Mouse (Mus musculus): ENCODE results near the gene Gabpb2. TPM values are rescaled to one million over a fixed set of nuclear protein-coding genes. Genes with fewer than 3 reads are reported as not detected.
"Not testable (repeated sequence)": the region's sequence is repeated elsewhere in the genome, so short reads cannot be mapped to it uniquely, and the experiment has no call there.

Gabpb2 gene
- polyA plus RNA-seq, 1 experiment from 2014 or later: 10.0 TPM

DNA sequence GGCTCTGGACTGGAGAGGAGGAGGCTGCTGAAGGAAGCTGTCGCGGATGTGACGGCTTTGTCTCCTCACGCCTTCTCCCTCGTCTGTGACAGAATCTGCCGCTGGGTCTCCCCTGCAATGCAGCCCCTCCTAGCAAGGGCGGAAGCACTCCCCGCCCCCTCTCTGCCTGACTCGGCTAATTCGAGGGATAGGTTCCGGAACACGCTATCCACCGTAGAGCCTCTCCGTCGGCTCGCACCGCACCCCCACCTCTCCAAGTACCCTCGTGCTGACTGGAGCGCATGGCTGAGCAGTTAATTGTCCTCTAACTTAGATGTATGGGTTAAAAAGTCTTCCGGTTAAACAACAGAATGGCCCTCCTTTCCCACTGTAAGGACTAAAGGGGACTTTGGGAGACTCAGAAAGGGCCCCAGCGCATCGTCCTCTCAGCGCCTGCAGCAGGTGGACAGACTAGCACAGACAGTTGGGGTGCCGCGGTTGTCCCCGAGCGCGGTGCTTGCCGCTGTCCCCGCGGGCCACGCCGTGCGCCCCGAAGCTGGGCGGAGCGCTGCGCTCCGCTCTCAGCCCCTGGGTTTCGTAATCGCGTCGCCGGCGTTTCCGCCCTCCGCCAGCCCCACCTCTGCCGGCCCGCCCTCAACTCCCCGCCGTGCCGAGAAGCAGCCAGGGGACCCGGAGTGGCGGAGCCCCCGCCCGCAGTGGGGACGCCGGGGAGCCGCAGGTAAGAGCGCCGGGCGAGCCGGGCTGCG is 10.6 kb upstream of the Gabpb2 start, which contains the start of gene Cdc42se1:
Gene Cdc42se1 (plus strand): TSS at position 585 of the 746 bp plus-strand sequence.
- Histone ChIP-seq H3K36me3 (ENCODE audit: control insufficient read depth, insufficient read depth, low read length) (peaks cover 30% of the 10 kb centered on the region), H3K4me3 (ENCODE audit: low read length) (peak within 1 kb of the TSS; percentile 95), H3K4me2 (ENCODE audit: low read depth, low read length) (peak within 1 kb of the TSS; percentile 88), H3K9ac (ENCODE audit: low read length) (peak within 1 kb of the TSS; percentile 96), H3K27ac (ENCODE audit: low read length) (peak within 1 kb of the TSS; percentile 99), H3K9me3 (ENCODE audit: control insufficient read depth, low read length) (no peaks in the 10 kb centered on the region), H3K27me3 (ENCODE audit: control insufficient read depth, insufficient read depth, low read depth, low read length) (no peaks in the 10 kb centered on the region), H3K4me1 (replicated peaks; ENCODE audit: control insufficient read depth, insufficient read depth, low read length) (peaks cover 32% of the 10 kb centered on the region)
- under 1% methylated on average over 64 of the region's 64 CpGs for WGBS
- peak; percentile 92 for ATAC-seq (ENCODE audit: low read depth)

DNA sequence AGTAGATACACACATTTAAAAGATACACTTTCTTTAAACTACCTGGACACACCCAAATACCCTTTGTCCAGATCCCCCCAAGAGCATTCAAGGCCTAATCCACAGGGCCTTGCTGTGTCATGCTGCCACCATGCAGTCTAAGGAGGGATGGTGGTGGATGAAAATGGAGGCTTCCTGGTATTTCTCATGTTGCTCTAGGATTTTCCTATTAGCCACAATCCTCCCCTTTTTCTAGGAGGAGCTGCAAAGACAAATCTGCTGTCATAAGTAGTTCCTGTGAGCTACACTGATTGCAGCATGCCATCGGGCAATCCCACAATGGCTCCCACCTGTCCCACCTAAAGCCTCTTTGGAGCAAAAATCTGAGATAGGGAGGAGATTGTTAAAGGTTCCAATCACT is 9.5 kb upstream of the Gabpb2 start:
- Histone ChIP-seq H3K4me1 (replicated peaks; ENCODE audit: control insufficient read depth, insufficient read depth, low read length) (peaks cover 32% of the 10 kb centered on the region), H3K27me3 (ENCODE audit: control insufficient read depth, insufficient read depth, low read depth, low read length) (no peaks in the 10 kb centered on the region), H3K9me3 (ENCODE audit: control insufficient read depth, low read length) (no peaks in the 10 kb centered on the region), H3K9ac (ENCODE audit: low read length) (peak overlapping the region; percentile 45), H3K4me2 (ENCODE audit: low read depth, low read length) (peak overlapping the region; percentile 88), H3K36me3 (ENCODE audit: control insufficient read depth, insufficient read depth, low read length) (peaks cover 21% of the 10 kb centered on the region), H3K4me3 (ENCODE audit: low read length) (peak overlapping the region; percentile 95), H3K27ac (ENCODE audit: low read length) (0 out of 2 replicates have a peak overlapping the region, but pooled peaks have one; percentile 21)
- 5% methylated on average over 1 of the region's 1 CpGs for WGBS
- no peak for ATAC-seq (ENCODE audit: low read depth)

DNA sequence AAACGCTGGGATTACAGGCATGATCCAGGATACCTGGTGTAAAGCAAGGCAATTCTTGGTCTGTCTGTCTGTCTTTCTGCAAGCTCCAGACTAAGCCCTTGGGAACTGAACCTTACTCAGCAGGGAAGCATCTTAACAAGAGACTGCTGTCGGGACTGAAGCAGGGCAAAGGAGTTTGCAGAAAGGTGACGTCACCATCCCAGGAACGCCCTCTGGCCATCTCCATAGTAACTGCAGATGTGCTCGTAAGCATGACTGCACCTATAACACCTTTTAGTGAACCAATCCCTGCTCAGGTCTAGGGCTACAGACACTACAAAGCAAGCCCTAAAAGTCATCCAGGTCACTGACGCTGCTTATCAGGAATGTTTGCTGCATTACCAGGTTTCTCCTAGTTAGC is 6.6 kb upstream of the Gabpb2 start:
- no peak overlapping the region for H3K4me3 ChIP-seq (ENCODE audit: low read length)
- H3K27ac ChIP-seq (ENCODE audit: low read length): no peak overlapping the region
- peaks cover 13% of the 10 kb centered on the region for H3K4me1 ChIP-seq (replicated peaks; ENCODE audit: control insufficient read depth, insufficient read depth, low read length)
- no peak for ATAC-seq (ENCODE audit: low read depth)
- H3K36me3 ChIP-seq (ENCODE audit: control insufficient read depth, insufficient read depth, low read length): peaks cover 18% of the 10 kb centered on the region
- 43% methylated on average over 6 of the region's 6 CpGs for WGBS
- no peaks in the 10 kb centered on the region for H3K27me3 ChIP-seq (ENCODE audit: control insufficient read depth, insufficient read depth, low read depth, low read length)
- H3K4me2 ChIP-seq (ENCODE audit: low read depth, low read length): no peak overlapping the region
- no peak overlapping the region for H3K9ac ChIP-seq (ENCODE audit: low read length)
- no peaks in the 10 kb centered on the region for H3K9me3 ChIP-seq (ENCODE audit: control insufficient read depth, low read length)

DNA sequence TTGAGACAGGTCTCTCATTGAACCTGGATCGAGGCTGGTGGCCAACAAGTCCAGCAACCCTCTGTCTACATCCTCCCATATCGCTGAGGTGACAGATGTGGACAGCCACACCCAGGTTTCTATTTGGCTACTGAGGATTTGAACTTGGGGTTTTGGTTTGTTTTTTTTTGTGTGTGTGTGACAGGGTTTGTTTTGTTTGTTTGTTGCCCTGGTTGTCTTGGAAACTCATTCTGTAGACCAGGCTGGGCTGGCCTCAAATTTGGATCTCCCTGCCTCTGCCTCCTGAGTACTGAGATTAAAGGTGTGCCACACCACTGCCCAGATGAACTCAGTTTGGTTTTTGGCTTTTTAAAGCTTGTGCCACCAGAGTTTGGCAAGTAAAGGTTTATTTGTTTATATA is 5.3 kb upstream of the Gabpb2 start:
- peaks cover 18% of the 10 kb centered on the region for H3K36me3 ChIP-seq (ENCODE audit: control insufficient read depth, insufficient read depth, low read length)

DNA sequence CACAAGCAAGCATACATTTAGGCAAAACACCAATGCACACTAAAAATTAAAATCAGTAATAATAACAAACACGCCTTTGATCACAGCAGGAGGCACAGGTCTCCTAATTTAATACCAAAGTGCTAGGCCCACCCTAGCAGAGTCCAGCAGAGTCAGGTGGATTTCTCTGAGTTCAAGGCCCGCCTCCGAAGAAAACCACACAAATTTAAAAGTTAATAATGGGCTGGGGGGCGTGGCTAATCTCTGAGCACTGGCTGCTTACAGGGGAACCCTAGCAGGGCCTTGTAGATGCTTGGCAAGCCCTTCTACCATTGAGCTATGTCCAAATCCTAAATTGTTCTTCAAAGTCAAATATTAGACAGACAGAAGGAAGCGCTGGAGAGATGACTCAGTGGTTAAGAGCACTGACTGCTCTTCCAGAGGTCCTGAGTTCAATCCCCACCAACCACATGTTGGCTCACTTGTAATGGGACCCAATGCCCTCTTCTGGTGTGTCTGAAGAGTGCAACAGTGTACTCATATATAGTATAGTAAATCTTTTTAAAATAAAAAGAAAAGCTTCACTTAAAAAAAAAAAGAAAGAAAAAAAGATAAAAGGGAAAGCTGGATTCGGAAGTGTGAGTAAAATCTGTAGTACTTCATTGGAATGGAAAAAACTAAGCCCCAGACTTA is 886 bp upstream of the Gabpb2 start:
- H3K27ac ChIP-seq (ENCODE audit: low read length): peak overlapping the region; percentile 100
- peak overlapping the region; percentile 72 for H3K4me3 ChIP-seq (ENCODE audit: low read length)
- peak overlapping the region; percentile 59 for H3K4me2 ChIP-seq (ENCODE audit: low read depth, low read length)
- peaks cover 7% of the 10 kb centered on the region for H3K4me1 ChIP-seq (replicated peaks; ENCODE audit: control insufficient read depth, insufficient read depth, low read length)
- peak overlapping the region; percentile 99 for H3K9ac ChIP-seq (ENCODE audit: low read length)
- 70% methylated on average over 6 of the region's 6 CpGs for WGBS
- H3K36me3 ChIP-seq (ENCODE audit: control insufficient read depth, insufficient read depth, low read length): peaks cover 14% of the 10 kb centered on the region
- H3K27me3 ChIP-seq (ENCODE audit: control insufficient read depth, insufficient read depth, low read depth, low read length): no peaks in the 10 kb centered on the region
- no peaks in the 10 kb centered on the region for H3K9me3 ChIP-seq (ENCODE audit: control insufficient read depth, low read length)
- no peak for ATAC-seq (ENCODE audit: low read depth)

More for the DNA sequence above, 5.3 kb upstream of the Gabpb2 start:
- WGBS: 93% methylated on average over 2 of the region's 2 CpGs
- no peaks in the 10 kb centered on the region for H3K9me3 ChIP-seq (ENCODE audit: control insufficient read depth, low read length)
- H3K27me3 ChIP-seq (ENCODE audit: control insufficient read depth, insufficient read depth, low read depth, low read length): no peaks in the 10 kb centered on the region
- H3K4me2 ChIP-seq (ENCODE audit: low read depth, low read length): no peak overlapping the region
- H3K4me3 ChIP-seq (ENCODE audit: low read length): no peak overlapping the region
- H3K9ac ChIP-seq (ENCODE audit: low read length): no peak overlapping the region
- no peak overlapping the region for H3K27ac ChIP-seq (ENCODE audit: low read length)
- peaks cover 13% of the 10 kb centered on the region for H3K4me1 ChIP-seq (replicated peaks; ENCODE audit: control insufficient read depth, insufficient read depth, low read length)
- ATAC-seq (ENCODE audit: low read depth): no peak

DNA sequence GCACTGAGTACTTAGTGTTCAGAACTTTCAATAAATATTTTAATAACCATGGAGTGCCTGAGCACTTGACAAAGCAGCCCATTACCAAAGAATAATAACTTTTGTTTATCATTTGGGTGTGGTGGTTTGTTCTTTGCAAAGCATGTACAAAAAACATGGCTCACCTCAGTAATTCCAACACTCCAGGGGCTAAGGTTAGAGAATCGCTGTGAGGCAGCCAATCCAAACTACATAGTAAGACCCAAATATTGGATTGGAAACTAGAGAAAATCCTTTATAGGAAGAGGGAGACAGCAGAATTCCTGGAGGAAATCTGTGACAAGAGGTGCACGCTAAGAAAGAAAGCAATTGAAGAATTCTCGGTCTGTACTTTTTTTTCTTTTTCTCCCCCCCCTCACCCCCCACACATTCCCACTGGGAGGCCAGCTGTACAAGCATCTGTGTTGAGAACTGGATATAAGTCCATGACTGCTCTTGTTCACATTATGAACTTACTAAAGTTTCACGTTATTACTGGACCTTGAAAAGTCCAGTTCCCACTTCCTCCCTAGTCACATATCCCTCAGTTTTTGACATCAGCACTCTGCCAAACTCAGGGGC is 961 bp downstream of the Gabpb2 start:
- peak overlapping the region; percentile 100 for H3K27ac ChIP-seq (ENCODE audit: low read length)
- H3K4me3 ChIP-seq (ENCODE audit: low read length): peak overlapping the region; percentile 72
- H3K9me3 ChIP-seq (ENCODE audit: control insufficient read depth, low read length): no peaks in the 10 kb centered on the region
- peaks cover 9% of the 10 kb centered on the region for H3K36me3 ChIP-seq (ENCODE audit: control insufficient read depth, insufficient read depth, low read length)
- peak overlapping the region; percentile 59 for H3K4me2 ChIP-seq (ENCODE audit: low read depth, low read length)
- ATAC-seq (ENCODE audit: low read depth): peak; percentile 39
- WGBS: 6% methylated on average over 4 of the region's 4 CpGs
- peak overlapping the region; percentile 99 for H3K9ac ChIP-seq (ENCODE audit: low read length)
- no peaks in the 10 kb centered on the region for H3K27me3 ChIP-seq (ENCODE audit: control insufficient read depth, insufficient read depth, low read depth, low read length)
- H3K4me1 ChIP-seq (replicated peaks; ENCODE audit: control insufficient read depth, insufficient read depth, low read length): peaks cover 7% of the 10 kb centered on the region

DNA sequence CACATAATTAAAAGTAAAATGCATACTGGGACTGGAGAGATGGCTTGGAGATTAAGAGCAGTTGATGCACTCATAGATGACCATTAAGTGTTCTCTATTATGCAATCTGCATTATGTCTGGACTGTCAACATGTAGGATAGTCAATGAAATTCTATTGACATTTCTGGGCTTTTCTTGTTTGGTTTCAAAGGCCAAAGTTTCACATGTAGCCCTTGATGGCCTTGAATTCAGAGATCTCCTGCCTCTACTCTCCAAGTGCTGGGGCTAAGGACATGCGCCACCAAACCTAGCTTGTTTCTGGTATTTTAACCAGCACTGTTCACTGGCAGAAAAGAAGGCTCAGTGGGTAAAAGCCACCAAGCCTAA is 4.1 kb downstream of the Gabpb2 start:
- Histone ChIP-seq H3K4me2 (ENCODE audit: low read depth, low read length) (no peak overlapping the region), H3K4me3 (ENCODE audit: low read length) (no peak overlapping the region), H3K4me1 (replicated peaks; ENCODE audit: control insufficient read depth, insufficient read depth, low read length) (peaks cover 7% of the 10 kb centered on the region), H3K27ac (ENCODE audit: low read length) (no peak overlapping the region), H3K9me3 (ENCODE audit: control insufficient read depth, low read length) (no peaks in the 10 kb centered on the region), H3K36me3 (ENCODE audit: control insufficient read depth, insufficient read depth, low read length) (peaks cover 5% of the 10 kb centered on the region), H3K27me3 (ENCODE audit: control insufficient read depth, insufficient read depth, low read depth, low read length) (no peaks in the 10 kb centered on the region), H3K9ac (ENCODE audit: low read length) (no peak overlapping the region)
- ATAC-seq (ENCODE audit: low read depth): no peak
- WGBS: 91% methylated on average over 1 of the region's 1 CpGs

DNA sequence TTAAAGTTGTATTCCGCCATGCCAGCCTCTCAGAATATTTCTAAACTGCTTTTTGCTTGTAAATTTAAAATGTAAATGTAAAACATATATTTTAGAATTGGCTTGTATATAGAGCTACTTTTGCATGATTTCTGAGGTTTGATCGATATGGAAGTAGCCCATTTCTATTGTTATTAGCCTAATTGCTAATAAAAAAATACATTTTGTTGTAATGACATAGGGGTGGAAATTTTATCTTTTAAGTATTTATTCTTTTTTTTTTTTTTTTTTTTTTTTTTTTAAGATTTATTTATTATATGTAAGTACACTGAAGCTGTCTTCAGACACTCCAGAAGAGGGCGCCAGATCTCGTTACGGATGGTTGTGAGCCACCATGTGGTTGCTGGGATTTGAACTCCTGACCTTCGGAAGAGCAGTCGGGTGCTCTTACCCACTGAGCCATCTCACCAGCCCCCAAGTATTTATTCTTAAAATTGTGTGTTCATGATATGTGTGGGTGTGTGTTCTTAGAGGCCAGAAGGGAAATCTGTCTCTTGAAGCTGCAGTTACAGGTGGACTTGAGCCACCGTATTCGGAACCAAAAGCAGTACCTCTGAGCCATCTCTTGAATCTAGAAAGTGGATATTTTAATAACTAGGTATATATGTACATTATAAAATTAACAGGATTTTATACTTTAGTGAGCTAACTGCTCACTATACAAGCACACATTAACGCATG is 4.7 kb downstream of the Gabpb2 start:
- not testable (repeated sequence) for H3K4me1 ChIP-seq (replicated peaks; ENCODE audit: control insufficient read depth, insufficient read depth, low read length); H3K27ac ChIP-seq (ENCODE audit: low read length); H3K4me3 ChIP-seq (ENCODE audit: low read length); ATAC-seq (ENCODE audit: low read depth); H3K36me3 ChIP-seq (ENCODE audit: control insufficient read depth, insufficient read depth, low read length); H3K4me2 ChIP-seq (ENCODE audit: low read depth, low read length); H3K27me3 ChIP-seq (ENCODE audit: control insufficient read depth, insufficient read depth, low read depth, low read length); H3K9me3 ChIP-seq (ENCODE audit: control insufficient read depth, low read length); H3K9ac ChIP-seq (ENCODE audit: low read length)
- 93% methylated on average over 7 of the region's 10 CpGs for WGBS

DNA sequence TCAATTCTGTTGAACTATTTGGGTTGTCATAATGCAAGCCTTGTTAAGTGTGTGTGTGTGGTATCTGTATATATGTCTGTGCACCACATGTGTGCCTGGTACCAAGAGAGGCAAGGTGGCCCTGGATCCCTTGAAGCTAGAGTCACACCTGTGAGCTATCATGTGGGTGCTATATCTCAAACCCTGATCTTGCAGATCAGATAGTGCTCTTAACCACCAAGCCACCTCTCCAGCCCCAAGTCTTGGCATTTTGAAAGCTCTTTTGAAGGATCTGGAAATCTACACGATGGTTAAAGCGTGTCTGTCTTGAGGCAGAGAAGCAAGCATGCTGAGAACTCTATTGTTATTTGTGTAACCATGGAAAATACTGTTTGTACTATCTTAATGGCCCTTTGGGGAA is 7.1 kb downstream of the Gabpb2 start:
- ATAC-seq (ENCODE audit: low read depth): no peak
- peaks cover 13% of the 10 kb centered on the region for H3K36me3 ChIP-seq (ENCODE audit: control insufficient read depth, insufficient read depth, low read length)
- no peak overlapping the region for H3K27ac ChIP-seq (ENCODE audit: low read length)
- H3K27me3 ChIP-seq (ENCODE audit: control insufficient read depth, insufficient read depth, low read depth, low read length): no peaks in the 10 kb centered on the region
- H3K4me3 ChIP-seq (ENCODE audit: low read length): no peak overlapping the region
- H3K9ac ChIP-seq (ENCODE audit: low read length): no peak overlapping the region
- no peaks in the 10 kb centered on the region for H3K4me1 ChIP-seq (replicated peaks; ENCODE audit: control insufficient read depth, insufficient read depth, low read length)
- H3K9me3 ChIP-seq (ENCODE audit: control insufficient read depth, low read length): no peaks in the 10 kb centered on the region
- WGBS: 77% methylated on average over 2 of the region's 2 CpGs
- H3K4me2 ChIP-seq (ENCODE audit: low read depth, low read length): no peak overlapping the region

Measured in lung, embryonic 16.5 days (tissue).